Mouse (Mus musculus) neural tube, embryonic 15.5 days (tissue): Measurements from ENCODE around the gene Zfp593. TPM values are rescaled to one million over a fixed set of nuclear protein-coding genes. Genes with fewer than 3 reads are reported as not detected.

Experiments used
- ATAC-seq: fragments of 200-750 bp; cut with Nextera tagmentation; 2 replicates; pipeline ENCODE4 v1.8.0; 2017; ENCODE audit warnings: mild to moderate bottlenecking, moderate TSS enrichment, moderate library complexity; ENCODE audit not compliant: low FRiP score
- H3K27ac ChIP-seq: fragments of 300-500 bp; sonication (generic); replicated peaks from 2 replicates; pipeline ENCODE4 v1.5.1; 2015; ENCODE audit warnings: mild to moderate bottlenecking, inconsistent platforms
- H3K27me3 ChIP-seq: fragments of 300-500 bp; sonication (generic); replicated peaks from 2 replicates; pipeline ENCODE4 v1.6.1; 2015; ENCODE audit warnings: inconsistent platforms
- H3K36me3 ChIP-seq: fragments of 300-500 bp; sonication (generic); 2 replicates; pipeline ENCODE4 v1.6.1; 2015; ENCODE audit warnings: inconsistent platforms
- H3K4me1 ChIP-seq: fragments of 300-500 bp; sonication (generic); 2 replicates; pipeline ENCODE4 v1.6.1; 2015; ENCODE audit warnings: inconsistent platforms
- H3K4me2 ChIP-seq: fragments of 300-500 bp; sonication (generic); 2 replicates; pipeline ENCODE4 v1.6.1; 2015; ENCODE audit warnings: inconsistent platforms, mild to moderate bottlenecking, moderate library complexity
- H3K4me3 ChIP-seq: fragments of 300-500 bp; sonication (generic); replicated peaks from 2 replicates; pipeline ENCODE4 v1.5.1; 2015; ENCODE audit warnings: mild to moderate bottlenecking, inconsistent platforms
- H3K9ac ChIP-seq: fragments of 300-500 bp; sonication (generic); replicated peaks from 2 replicates; pipeline ENCODE4 v1.6.1; 2015; ENCODE audit warnings: mild to moderate bottlenecking, inconsistent platforms
- H3K9me3 ChIP-seq: fragments of 300-500 bp; sonication (generic); replicated peaks from 2 replicates; pipeline ENCODE4 v1.6.1; 2016; ENCODE audit warnings: inconsistent platforms
- WGBS: fragments of 180-500 bp; shearing (Covaris S2); methylation state at CpG from one replicate; pipeline ENCODE4 v1.1.7; 2015; ENCODE audit warnings: mixed read lengths; 5-methylcytosine and 5-hydroxymethylcytosine counted together
- polyA plus RNA-seq: library from polyadenylated mRNA; unstranded; fragments of >200 nt; fragmentation: Nextera tagmentation; extraction: Ambion mirVana; gene quantifications from 2 replicates; pipeline ENCODE4 v1.2.1, GENCODE M21; 2015

The Zfp593 gene
- polyA plus RNA-seq, 1 experiment from 2014 or later: 13.9 TPM

GRCm38 (mm10) chr4:134255854-134256253 lies 10.5 kb upstream of the Zfp593 start:
- WGBS: 27% methylated on average over 4 of the region's 4 CpGs

GRCm38 (mm10) chr4:134254835-134255234 lies 9.4 kb upstream of the Zfp593 start:
- Histone ChIP-seq H3K4me3 (no peak overlapping the region), H3K27me3 (peaks cover 49% of the 10 kb centered on the region), H3K27ac (no peak overlapping the region), H3K9ac (no peak overlapping the region), H3K4me2 (no peak overlapping the region), H3K4me1 (peaks cover 59% of the 10 kb centered on the region), H3K9me3 (no peaks in the 10 kb centered on the region), H3K36me3 (no peaks in the 10 kb centered on the region)
- no peak for ATAC-seq
- 26% methylated on average over 3 of the region's 3 CpGs for WGBS

More at GRCm38 (mm10) chr4:134255854-134256253, 10.5 kb upstream of the Zfp593 start:
- Histone ChIP-seq H3K27me3 (peaks cover 45% of the 10 kb centered on the region), H3K4me1 (peaks cover 49% of the 10 kb centered on the region), H3K9me3 (no peaks in the 10 kb centered on the region), H3K4me3 (no peak overlapping the region), H3K27ac (no peak overlapping the region), H3K9ac (no peak overlapping the region), H3K4me2 (no peak overlapping the region), H3K36me3 (no peaks in the 10 kb centered on the region)
- no peak for ATAC-seq

GRCm38 (mm10) chr4:134253722-134254324 lies 8.4 kb upstream of the Zfp593 start, which contains the start of gene Grrp1:
Gene Grrp1 (minus strand): TSS chr4:134254106.
- Histone ChIP-seq H3K4me3 (peak within 1 kb of the TSS; percentile 61), H3K9ac (peak within 1 kb of the TSS; percentile 26; the same call in 1 of the 2 replicates), H3K4me1 (peaks cover 68% of the 10 kb centered on the region), H3K9me3 (no peaks in the 10 kb centered on the region), H3K27ac (0 out of 2 replicates have a peak within 1 kb of the TSS, but pooled peaks have one; percentile 25), H3K27me3 (peaks cover 53% of the 10 kb centered on the region), H3K36me3 (no peaks in the 10 kb centered on the region), H3K4me2 (peak within 1 kb of the TSS; percentile 77)
- ATAC-seq: no peak
- WGBS: 1% methylated on average over 13 of the region's 13 CpGs

GRCm38 (mm10) chr4:134252911-134253721 lies 7.7 kb upstream of the Zfp593 start:
- Histone ChIP-seq H3K9ac (peak overlapping the region; percentile 70; the same call in 1 of the 2 replicates), H3K27me3 (peaks cover 59% of the 10 kb centered on the region), H3K4me3 (peak overlapping the region; percentile 61), H3K27ac (peak overlapping the region; percentile 25; the same call in 1 of the 2 replicates), H3K4me2 (peak overlapping the region; percentile 77), H3K9me3 (no peaks in the 10 kb centered on the region), H3K4me1 (peaks cover 68% of the 10 kb centered on the region), H3K36me3 (no peaks in the 10 kb centered on the region)
- ATAC-seq: no peak
- WGBS: 8% methylated on average over 15 of the region's 15 CpGs

- Histone ChIP-seq H3K4me1 (peaks cover 68% of the 10 kb centered on the region), H3K36me3 (no peaks in the 10 kb centered on the region), H3K9ac (peak overlapping the region; percentile 70), H3K4me2 (peak overlapping the region; percentile 77), H3K9me3 (no peaks in the 10 kb centered on the region), H3K27ac (peak overlapping the region; percentile 89), H3K27me3 (peaks cover 66% of the 10 kb centered on the region), H3K4me3 (peak overlapping the region; percentile 61)
- WGBS: 7% methylated on average over 22 of the region's 22 CpGs
- peak; percentile 22; the same call in 1 of the 2 replicates for ATAC-seq
Observed at GRCm38 (mm10) chr4:134252131-134252910, 6.9 kb upstream of the Zfp593 start.

- WGBS: under 1% methylated on average over 76 of the region's 91 CpGs
- Histone ChIP-seq H3K9ac (peak overlapping the region; percentile 70), H3K36me3 (no peaks in the 10 kb centered on the region), H3K27ac (peak overlapping the region; percentile 89), H3K9me3 (no peaks in the 10 kb centered on the region), H3K27me3 (peaks cover 73% of the 10 kb centered on the region), H3K4me2 (peak overlapping the region; percentile 77), H3K4me3 (peak overlapping the region; percentile 61), H3K4me1 (peaks cover 66% of the 10 kb centered on the region)
- ATAC-seq: peak; percentile 71
Observed at GRCm38 (mm10) chr4:134251241-134252130, 6.1 kb upstream of the Zfp593 start.

GRCm38 (mm10) chr4:134250930-134251240 lies 5.5 kb upstream of the Zfp593 start:
- 9% methylated on average over 10 of the region's 10 CpGs for WGBS
- peaks cover 66% of the 10 kb centered on the region for H3K4me1 ChIP-seq

GRCm38 (mm10) chr4:134250116-134250929 lies 4.9 kb upstream of the Zfp593 start:
- H3K9ac ChIP-seq: peak overlapping the region; percentile 70
- H3K4me1 ChIP-seq: peaks cover 67% of the 10 kb centered on the region
- 8% methylated on average over 27 of the region's 27 CpGs for WGBS
- no peaks in the 10 kb centered on the region for H3K9me3 ChIP-seq
- H3K27ac ChIP-seq: peak overlapping the region; percentile 89
- peak overlapping the region; percentile 77 for H3K4me2 ChIP-seq
- peak overlapping the region; percentile 61 for H3K4me3 ChIP-seq
- no peaks in the 10 kb centered on the region for H3K36me3 ChIP-seq
- peaks cover 65% of the 10 kb centered on the region for H3K27me3 ChIP-seq
- ATAC-seq: no peak

More at GRCm38 (mm10) chr4:134250930-134251240, 5.5 kb upstream of the Zfp593 start:
- ATAC-seq: no peak
- Histone ChIP-seq H3K9ac (peak overlapping the region; percentile 70), H3K9me3 (no peaks in the 10 kb centered on the region), H3K4me3 (peak overlapping the region; percentile 61), H3K27ac (peak overlapping the region; percentile 89), H3K27me3 (peaks cover 69% of the 10 kb centered on the region), H3K36me3 (no peaks in the 10 kb centered on the region), H3K4me2 (peak overlapping the region; percentile 77)

- no peak overlapping the region for H3K27ac ChIP-seq
- H3K4me1 ChIP-seq: peaks cover 72% of the 10 kb centered on the region
- H3K9me3 ChIP-seq: no peaks in the 10 kb centered on the region
- under 1% methylated on average over 30 of the region's 30 CpGs for WGBS
- H3K36me3 ChIP-seq: no peaks in the 10 kb centered on the region
- H3K9ac ChIP-seq: peak overlapping the region; percentile 45
- peak; percentile 25; the same call in 1 of the 2 replicates for ATAC-seq
- H3K4me2 ChIP-seq: peak overlapping the region; percentile 77
- H3K27me3 ChIP-seq: peaks cover 58% of the 10 kb centered on the region
- peak overlapping the region; percentile 61 for H3K4me3 ChIP-seq
Observed at GRCm38 (mm10) chr4:134249651-134250050, 4.3 kb upstream of the Zfp593 start.

- H3K4me1 ChIP-seq: peaks cover 55% of the 10 kb centered on the region
- no peaks in the 10 kb centered on the region for H3K36me3 ChIP-seq
- peak within 1 kb of the TSS; percentile 33; the same call in 1 of the 2 replicates for H3K27ac ChIP-seq
- H3K27me3 ChIP-seq: peaks cover 32% of the 10 kb centered on the region
- H3K9ac ChIP-seq: peak within 1 kb of the TSS; percentile 84
- WGBS: 72% methylated on average over 7 of the region's 7 CpGs
- H3K9me3 ChIP-seq: no peaks in the 10 kb centered on the region
- no peak for ATAC-seq
- peak within 1 kb of the TSS; percentile 86 for H3K4me3 ChIP-seq
- H3K4me2 ChIP-seq: peak within 1 kb of the TSS; percentile 93
Observed at GRCm38 (mm10) chr4:134246719-134247258, 1.4 kb upstream of the Zfp593 start, which contains the start of gene Gm30191. Gene Gm30191 (plus strand): TSS chr4:134246935.
